Mouse (Mus musculus) spleen, postnatal 14 days (tissue): Measurements from ENCODE around the gene Glipr1l2.
"Not testable (repeated sequence)": the region's sequence is repeated elsewhere in the genome, so short reads cannot be mapped to it uniquely, and the experiment has no call there.

ENCODE experiments used
- DNase-seq, 2 experiments: peaks; one replicate each; pipeline ENCODE4 v3.0.0; 2021 to 2022; ENCODE audit warnings: low spot score in 2 of 2

Gene Glipr1l2

GRCm38 (mm10) chr10:112083157-112083556 is at the start of gene Glipr1l2:
Gene Glipr1l2 (plus strand): TSS chr10:112083354.
- no peak for DNase-seq

GRCm38 (mm10) chr10:112043523-112043922 is 39.6 kb upstream of the Glipr1l2 start:
- DNase-seq: not testable (repeated sequence)

GRCm38 (mm10) chr10:112044283-112044682 is 38.9 kb upstream of the Glipr1l2 start:
- DNase-seq: not testable (repeated sequence)

GRCm38 (mm10) chr10:112051220-112051619 is 31.9 kb upstream of the Glipr1l2 start:
- DNase-seq: no peak

- DNase-seq: not testable (repeated sequence)
These were observed 31.2 kb upstream of the Glipr1l2 start for GRCm38 (mm10) chr10:112051956-112052355.

- peak in 1 of 2 experiments; percentile 3 for DNase-seq
These were observed 23.2 kb upstream of the Glipr1l2 start, which contains the start of gene Glipr1l1 for GRCm38 (mm10) chr10:112059702-112060582. Gene Glipr1l1 (plus strand): TSS chr10:112060189.

- not testable (repeated sequence) for DNase-seq
These were observed 22.6 kb upstream of the Glipr1l2 start for GRCm38 (mm10) chr10:112060583-112060934.

GRCm38 (mm10) chr10:112080044-112080443 is 3.1 kb upstream of the Glipr1l2 start:
- DNase-seq: no peak

GRCm38 (mm10) chr10:112105785-112106184 is 22.6 kb downstream of the Glipr1l2 start:
- DNase-seq: peak in 1 of 2 experiments; percentile 36

- no peak for DNase-seq
These were observed 27.2 kb downstream of the Glipr1l2 start for GRCm38 (mm10) chr10:112110401-112110800.

- not testable (repeated sequence) for DNase-seq
These were observed 41.9 kb downstream of the Glipr1l2 start for GRCm38 (mm10) chr10:112125090-112125489.

- not testable (repeated sequence) for DNase-seq
These were observed 44.6 kb downstream of the Glipr1l2 start for GRCm38 (mm10) chr10:112127682-112128230.

GRCm38 (mm10) chr10:112132194-112132593 is 49.0 kb downstream of the Glipr1l2 start:
- DNase-seq: no peak

GRCm38 (mm10) chr10:112138050-112138870 is 55.1 kb downstream of the Glipr1l2 start:
- no peak for DNase-seq

- no peak for DNase-seq
These were observed 55.8 kb downstream of the Glipr1l2 start for GRCm38 (mm10) chr10:112138871-112139430.

GRCm38 (mm10) chr10:112139834-112140233 is 56.7 kb downstream of the Glipr1l2 start:
- DNase-seq: no peak
